Mouse (Mus musculus) layer of hippocampus, adult 18-20 months (tissue): Measurements from ENCODE around the gene Setd5. TPM values are rescaled to one million over a fixed set of nuclear protein-coding genes. Genes with fewer than 3 reads are reported as not detected.

Source experiments
- DNase-seq, 2 experiments: peaks; one replicate each; pipeline ENCODE4 v3.0.0; 2022; ENCODE audit warnings: low spot score in 2 of 2
- total RNA-seq, 2 experiments: library from RNA; stranded (reverse); gene quantifications; 2 replicates each; pipeline ENCODE4 v1.2.3; 2021

The Setd5 gene
- total RNA-seq, 2 experiments from 2014 or later = 92.8 to 95.7 TPM

DNA sequence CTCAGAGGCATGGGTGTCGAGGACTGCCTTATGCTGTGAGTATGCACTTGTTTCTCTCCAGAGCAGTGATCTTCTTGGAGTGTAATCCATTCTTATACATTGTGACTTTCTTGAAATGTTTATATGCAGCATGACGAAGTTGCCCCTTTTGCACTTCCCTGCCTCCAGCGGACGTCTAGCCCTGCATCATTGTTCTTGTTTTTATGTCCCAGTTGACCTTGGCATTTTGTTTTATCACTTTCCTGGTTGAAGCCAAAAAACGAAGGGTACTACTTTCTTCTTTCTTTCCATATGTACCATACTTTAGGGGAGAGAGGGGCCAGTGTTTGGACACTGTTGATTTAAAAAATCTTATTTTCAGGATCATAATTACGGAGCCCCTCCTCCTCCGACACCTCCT, 32.8 kb downstream of the Setd5 start:
- no peak for DNase-seq

DNA sequence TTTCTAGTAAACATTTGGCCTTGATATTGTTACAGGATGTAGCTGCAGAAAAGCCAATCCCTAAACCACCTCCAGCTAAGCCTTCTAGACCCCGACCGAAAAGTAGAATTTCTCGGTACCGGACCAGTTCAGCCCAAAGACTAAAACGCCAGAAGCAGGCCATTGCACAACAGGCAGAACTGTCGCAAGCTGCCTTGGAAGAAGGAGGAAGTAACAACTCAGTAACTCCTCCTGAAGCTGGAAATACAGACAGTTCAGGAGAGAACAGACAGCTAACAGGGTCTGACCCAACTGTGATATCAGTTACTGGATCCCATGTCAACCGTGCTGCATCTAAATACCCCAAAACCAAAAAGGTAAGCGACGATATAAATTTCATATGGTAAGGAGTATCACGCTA, 43.6 kb downstream of the Setd5 start:
- DNase-seq = no peak

DNA sequence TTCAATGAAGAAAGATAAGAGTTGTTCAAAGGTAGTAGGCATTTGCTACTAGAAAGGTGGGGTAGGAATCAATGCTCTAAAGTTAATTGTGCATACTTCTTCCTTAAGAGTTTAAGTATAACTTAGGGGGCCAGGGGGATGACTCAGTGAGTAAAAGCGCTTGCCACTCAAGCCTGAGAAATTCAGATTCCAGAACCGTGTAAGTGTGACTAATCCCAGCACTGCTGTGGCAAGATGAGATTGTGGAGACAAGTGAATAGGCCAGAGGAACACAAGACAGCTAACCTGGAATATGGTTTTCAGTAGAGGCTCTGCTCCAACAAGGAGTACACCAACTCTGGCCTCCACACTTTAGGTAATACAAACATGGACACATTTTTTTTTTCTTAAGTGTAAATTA, 56.2 kb downstream of the Setd5 start:
- DNase-seq = no peak

DNA sequence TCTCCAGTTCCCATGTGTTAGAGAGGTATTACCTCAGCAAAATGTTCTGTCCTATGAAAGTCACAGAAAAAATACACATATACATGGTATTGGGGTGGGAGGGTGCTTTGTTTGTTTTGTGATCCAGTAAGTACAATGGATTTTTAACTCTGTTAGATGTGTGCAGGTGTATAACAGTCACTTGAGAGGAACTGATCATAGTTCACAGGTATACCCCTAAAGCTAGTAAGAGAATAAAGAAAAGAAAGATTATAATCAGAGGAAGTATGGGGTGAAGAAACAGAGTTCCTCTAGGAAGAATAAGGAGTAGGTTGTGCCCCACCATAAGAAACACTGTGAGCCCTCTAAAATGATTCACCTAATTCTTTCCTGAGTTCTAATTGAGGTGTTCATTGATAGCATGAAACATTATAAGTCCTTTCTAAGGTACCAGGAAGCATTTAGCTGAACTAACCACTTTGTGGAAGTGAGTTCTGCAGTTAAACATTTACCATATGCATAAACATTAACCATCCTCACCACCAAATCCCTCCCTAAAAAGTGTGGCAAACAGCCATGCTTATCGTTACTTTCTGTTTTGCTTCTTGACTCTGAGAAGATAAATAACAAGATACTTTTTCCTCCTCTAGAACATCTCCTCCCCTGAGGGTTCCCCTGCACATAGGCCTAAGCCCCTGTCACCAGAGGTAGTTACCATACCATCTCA, 64.4 kb downstream of the Setd5 start:
- DNase-seq = no peak

DNA sequence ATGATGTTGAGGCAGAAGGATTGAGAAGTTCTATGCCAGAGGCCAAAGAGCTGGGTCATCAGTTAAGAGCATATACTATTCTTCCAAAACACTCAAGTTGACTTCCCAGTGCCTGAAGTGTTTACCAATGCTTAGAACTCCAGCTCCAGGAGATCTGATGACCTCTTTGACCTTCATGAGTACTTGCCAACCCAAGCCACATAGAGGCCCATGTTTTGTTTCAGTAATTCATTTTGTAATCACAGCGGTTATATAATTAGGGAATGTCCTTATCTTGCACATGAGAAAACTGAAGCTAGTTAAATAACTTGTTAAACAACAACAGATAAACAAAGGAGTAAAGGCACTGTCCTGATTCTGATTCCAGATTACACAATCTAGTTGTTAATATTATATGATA, 67.6 kb downstream of the Setd5 start:
- DNase-seq = no peak

DNA sequence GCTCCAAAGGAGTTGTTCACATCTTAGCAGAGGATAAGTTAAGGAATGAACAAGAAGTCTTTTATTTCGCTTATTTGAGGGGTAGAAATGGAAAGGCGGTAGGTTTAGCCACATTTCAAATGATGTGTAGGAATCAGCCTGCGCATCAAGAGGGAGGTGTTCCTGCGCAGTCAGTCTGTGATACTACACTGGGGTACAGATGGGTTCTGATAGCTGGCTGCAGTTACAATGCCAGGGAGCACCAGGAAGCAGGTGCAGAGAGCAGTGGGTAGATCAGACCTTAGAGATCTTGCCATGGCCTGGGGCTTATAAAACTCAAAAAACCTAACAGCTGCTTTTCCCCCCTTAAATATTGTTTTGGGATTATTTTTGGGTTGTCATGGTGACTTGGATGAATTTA, 68.1 kb downstream of the Setd5 start:
- DNase-seq = peak in 1 of 2 experiments; percentile 54

DNA sequence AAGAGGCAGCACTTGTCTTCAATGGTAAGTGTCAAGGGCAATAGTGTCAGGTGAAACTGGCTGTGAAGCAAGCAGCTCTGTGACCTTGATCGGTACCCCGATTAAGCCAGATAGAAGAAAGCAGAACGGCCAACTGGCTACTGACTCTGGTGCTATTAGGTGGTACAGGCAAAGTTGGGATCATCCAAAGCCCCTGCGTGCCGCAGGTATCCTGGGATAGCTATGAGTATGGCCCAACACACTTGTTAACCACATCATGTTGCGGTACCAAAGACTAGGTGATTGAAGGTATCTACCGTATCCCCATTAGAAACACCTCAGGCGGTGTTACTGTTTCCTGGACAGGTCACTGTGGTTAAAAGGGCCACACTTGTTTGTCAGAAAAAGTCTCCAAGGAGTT, 76.9 kb downstream of the Setd5 start:
- DNase-seq = no peak

DNA sequence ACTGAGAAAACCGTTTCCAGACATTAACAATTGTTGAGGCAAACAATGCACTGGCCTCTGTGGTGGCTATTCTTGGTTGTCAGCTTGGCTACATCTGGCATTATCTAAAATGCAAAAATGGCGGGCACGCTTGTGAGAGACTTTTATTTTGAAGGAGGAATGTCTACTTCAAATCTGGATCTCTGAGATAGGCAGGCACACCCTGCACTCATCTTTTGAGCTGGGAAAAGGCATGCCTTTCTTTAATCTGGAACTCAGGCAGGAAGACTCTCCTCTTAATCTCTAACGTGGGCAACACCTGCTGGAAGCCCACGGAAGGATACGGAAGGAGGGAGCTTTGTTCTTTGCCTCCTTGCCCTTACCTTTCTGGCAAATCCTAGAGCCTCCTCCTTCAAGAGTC, 77.7 kb downstream of the Setd5 start:
- no peak for DNase-seq

DNA sequence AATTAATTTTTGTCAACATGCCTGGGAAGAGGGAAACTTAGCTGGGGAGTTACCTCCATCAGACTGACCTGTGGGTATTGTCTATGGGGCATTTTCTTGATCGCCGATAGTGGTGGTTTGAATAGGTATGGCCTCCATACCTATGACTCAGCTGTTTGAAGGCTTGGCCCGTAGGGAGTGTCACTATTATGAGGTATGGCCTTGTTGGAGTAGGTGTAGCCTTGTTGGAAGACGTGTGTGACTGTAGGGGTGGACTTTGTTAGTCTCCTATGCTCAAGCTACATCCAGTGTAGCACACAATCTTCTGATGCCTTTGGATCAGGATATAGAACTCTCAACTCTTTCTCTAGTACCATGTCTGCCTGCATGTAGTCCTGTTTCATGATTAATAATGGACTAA, 78.9 kb downstream of the Setd5 start:
- no peak for DNase-seq

DNA sequence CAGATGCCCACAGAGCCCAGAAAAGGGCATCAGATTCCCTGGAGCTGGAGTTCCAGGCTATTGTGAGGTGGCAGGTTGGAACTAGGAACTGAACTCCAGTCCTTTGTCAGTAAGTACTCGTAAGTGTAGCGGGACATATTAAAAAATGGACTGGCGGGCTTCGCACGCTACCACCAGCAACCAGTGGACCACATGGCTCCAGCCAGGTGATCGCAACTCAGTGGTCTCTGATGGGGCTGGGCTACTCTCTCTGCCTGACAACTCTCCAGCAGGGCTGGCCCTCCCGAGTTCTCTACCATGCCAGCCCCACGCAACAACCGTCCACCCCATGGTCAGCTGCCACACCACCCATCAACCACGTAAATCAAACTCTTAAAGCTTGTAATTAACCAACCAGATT, 82.9 kb downstream of the Setd5 start:
- DNase-seq = no peak

DNA sequence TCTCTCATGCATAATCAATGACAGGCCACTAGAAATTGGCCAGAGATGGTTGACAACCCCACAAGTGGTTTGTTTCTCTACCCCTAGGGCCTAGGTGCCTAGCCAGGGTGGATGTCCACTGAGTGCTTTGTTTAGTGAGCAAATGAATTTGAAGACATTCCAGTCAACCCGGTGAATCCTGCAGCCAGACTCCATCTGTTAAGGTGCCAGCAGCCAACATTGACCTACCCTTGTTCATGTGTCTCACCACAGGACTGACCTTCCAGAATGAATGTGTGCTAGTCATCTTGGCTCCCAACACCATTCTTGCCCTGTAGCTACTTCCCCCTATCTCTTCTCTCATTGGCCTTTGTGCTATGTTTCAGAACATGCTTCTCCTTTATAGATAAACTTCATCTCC, 84.8 kb downstream of the Setd5 start:
- no peak for DNase-seq

DNA sequence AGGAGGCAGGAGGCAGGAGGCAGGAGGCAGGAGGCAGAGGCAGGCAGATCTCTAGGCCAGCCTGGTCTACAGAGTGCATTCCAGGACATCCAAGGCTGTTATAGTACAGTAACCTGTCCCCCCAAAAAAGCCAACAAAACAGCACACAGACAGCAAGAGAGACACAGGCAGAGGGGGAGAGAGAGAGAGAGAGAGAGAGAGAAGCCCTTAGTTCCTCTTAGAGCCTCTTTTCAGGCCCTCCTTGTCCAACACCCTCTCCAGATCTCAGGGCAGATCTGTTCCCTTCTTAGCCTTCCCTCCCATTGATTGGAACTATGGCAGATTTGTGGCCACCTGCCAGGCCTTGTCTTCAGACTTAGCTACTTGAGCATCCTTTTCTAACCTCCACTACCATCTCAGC, 86.3 kb downstream of the Setd5 start:
- no peak for DNase-seq

DNA sequence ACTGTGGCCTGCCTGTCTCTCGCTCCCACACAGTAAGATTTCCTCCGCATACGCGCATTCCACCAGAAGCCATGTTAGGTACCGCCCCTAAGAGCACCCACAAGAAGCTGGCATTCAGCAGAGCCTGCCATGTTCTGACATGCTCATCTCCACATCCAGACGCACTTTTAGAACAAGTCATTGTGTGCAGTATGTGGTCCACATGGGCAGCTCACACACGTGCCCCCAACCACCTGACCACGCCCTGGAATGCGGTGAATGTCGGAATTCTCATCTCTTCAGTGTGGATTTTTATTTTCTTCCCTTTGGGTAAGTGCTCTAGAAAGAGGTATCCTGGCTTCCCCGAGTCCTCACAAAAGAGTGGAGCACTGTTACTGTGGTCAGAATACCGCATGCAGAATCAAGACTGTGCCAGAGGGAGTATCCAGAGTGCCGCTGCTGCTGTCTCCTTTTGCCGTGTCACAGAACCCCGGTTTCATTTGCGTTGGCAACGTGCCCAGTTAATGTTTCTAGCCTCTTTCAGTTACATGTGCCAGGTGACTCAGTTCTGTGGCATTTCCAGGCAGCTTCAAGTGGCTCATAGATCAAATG, 89.6 kb downstream of the Setd5 start:
- DNase-seq = peak; percentile 51 to 75

DNA sequence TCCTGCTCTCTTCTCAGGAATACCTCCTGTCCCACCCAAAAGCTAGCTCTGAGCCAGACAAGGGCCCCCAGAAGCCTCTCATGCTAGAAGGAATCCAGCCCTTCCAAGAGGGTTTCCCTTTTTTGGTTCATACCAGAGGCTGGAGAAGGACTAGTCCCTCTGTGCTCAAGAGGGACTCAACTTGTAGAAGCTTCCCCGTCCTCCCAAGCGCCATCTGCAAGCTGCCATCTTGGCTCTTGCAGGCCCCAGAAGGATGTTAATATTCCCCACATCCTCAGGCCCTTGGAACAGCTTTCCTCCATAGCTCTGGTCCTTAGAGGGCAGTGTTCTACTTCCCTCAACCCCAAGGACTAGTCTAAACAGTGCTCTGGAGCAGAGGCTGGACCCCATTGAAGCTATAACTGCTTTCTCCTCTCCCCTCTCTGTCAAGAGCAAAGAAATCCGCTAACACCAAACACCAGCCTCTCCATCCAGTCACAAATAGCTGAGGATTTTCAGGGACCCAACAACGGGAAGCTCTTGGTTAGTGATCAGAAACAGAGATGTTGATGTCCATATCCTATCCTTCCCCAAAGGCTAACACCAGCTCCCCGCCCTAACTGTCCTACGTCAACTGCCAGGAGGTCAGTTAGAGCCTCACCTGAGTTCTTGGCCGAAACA, 91.3 kb downstream of the Setd5 start:
- DNase-seq = no peak

DNA sequence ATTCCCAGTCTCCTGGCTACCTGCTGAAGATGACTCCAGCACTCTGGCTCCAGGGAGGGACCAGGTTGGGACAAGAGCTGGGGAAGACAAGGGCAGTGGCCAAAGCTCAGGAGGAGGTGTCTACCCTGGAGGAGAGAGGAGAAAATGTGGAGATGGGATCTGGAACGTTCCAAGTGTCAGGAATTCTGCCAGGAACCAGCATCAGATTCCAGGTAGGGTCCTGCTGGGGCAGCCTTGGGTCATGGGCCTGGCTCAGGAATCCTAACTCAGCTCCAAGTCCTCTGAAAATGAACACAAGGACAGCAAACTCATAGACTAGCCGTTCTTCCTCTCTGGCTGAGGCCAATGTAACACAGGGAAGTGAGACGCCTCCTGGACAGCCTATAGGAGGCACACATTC, 92.7 kb downstream of the Setd5 start:
- DNase-seq = no peak

DNA sequence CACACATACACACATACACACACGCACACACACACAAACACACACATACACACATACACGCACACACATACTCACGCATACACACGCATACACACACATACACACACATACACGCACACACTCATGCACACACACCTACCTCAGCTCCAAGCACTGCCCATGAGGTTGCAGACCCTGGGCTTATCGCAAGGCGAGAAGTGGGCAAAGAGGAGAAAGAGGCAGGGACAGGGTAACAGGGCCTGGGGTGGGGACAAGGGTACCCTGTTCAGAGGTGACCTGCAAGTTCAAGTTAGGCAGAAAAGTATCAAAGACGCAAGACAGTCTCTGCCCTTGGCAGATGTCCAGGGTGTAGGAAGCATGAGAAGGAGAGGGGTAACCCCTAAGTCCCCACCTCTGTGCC, 93.5 kb downstream of the Setd5 start:
- DNase-seq = no peak

DNA sequence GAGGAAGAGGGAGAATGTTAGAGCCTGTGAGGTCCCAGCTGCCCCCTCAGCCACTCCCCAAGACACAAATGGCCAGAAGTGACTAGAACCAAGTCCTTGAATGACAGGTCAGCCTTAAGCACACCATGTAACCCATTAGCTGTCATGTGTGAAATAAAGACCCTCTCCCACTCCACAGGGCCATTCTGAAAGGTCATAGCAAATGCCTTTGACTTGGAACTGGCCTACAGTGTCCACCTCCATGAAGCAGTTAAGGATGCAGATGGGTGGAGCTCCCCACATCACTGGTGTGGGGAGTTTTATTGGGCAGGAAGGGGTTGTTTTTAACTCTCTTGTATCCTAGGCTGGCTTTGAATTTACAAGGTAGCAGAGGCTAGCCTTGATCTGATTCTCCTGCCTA, 94.8 kb downstream of the Setd5 start:
- no peak for DNase-seq

DNA sequence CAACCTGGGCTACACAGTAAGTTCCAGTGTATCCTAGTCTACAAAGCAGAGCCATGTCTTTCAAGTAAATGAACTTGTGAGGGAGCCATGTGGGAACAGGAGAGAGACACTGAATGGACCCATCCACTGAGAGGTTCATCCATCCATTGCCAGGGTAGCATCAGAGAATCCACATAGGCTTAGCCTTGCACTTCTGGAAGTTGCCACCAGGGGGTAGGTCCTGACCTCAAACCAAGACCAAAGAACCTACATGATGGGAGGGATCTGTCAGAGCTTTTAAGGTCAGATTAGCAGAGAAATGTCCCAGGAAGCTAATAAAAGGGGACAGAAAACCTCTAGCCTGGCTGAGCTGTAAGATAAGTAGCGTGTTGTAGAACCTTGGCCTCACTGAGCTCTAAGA, 95.4 kb downstream of the Setd5 start:
- DNase-seq = peak in 1 of 2 experiments; percentile 77

DNA sequence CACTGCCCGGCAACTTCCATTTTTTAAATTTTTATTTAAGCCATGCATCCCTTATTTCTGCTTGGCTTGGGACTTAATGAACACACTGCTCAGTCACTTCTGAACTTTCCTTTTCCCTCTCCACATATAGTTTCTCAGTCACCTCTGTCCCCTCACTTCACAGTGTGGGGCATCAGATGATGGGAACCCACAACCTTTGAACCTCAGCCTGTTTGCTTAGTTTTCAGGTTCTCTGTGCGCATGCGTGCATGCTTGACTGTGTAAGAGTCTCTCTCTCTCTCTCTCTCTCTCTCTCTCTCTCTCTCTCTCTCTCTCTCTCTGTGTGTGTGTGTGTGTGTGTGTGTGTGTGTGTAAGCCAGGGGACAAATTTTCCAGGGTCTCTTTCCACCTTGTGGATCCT, 98.3 kb downstream of the Setd5 start:
- DNase-seq = no peak

DNA sequence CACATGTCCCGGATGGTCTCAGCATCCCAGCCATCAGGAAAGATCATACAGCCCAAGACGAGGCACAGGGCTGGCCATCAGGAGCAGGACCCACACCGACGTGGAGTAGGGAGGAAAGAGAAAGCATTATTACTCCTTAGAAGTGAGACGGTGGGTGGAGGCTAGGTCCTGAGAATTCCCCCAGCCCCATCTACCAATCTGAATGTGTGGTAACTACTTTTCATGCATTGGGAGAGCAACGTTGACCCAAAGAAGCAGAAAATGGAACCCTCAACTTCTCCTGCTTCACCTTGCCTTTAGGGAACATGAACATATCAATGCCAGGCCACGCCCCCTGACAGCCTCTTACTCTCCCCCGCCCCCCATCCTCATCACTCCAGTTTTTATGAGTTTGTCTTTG, 99.4 kb downstream of the Setd5 start:
- DNase-seq = no peak

DNA sequence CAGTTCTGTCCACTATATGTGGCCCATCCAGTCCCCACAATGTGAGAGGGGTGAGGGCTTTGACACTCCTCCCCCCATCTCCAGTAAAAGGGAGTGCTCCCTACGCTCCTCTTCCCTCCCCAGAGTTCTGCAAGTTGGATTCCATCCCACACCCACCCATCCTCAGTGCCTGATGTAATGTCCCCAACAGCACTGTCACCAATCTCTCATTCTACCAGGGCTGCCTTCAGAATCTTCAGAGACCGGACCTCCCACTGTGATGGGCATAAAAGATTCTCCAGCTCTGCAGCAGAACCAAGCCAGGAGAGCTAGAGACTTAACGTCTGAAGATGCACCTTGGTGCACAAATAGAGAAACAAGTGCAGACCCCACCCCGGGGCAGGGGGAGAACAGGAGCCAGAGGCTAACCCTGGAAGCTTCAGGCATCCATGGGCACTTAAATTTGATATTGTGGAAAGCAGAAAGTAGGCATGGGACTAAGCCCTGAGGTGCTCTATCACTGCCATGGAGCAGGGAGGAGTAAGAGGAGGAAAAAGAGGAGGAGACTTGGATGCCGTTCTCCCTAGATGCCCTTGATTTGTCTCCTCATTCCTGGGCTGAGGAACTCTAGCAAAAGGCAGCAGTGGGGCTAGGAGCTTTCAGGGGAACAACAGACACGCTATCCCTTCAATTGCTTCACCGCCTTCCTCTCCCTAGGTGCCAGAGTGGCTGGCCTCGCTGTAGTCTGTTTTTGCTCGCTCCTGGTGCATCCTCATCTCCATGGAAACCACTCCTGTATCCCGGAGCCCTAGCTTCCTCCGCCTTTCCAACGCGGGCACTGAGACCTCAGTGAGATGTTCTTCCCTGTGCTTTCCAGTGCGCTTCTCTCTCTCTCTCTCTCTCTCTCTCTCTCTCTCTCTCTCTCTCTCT, 101.4 kb downstream of the Setd5 start:
- DNase-seq = peak; percentile 67 to 82

DNA sequence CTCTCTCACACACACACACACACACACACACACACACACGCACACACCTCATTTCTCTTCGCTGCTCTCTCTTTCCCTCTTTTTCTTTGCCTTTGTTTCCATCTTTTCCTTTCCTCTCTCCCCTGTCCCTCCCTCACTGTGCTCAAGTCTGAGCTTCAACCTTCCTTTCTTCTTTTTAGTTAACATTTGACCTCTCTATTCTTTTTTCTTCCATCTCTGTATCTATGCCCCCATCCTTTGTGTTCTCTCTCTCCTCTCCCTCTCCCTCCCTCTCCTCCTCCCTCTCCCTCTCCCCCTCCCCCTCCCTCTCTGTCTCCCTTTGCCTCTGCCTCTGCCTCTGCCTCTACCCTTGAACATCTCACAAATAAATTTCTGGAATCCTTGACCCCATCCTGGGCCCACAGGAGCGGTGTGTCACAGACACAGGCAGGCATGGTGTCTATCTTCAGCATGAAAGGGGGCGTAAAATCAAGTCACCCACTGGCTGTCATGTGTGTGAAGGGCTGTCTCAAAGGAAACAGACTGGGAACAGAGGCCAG, 102.1 kb downstream of the Setd5 start:
- DNase-seq = no peak
